Mouse (Mus musculus) liver, postnatal 0 days (tissue): ENCODE results near the gene Lyrm7.

Source experiments
- CTCF ChIP-seq: sonication (generic); IDR thresholded peaks from 2 replicates; pipeline ENCODE4 v1.5.1; 2016; ENCODE audit warnings: antibody characterized with exemption, low read depth
- EP300 ChIP-seq: IDR thresholded peaks from 2 replicates; pipeline ENCODE4 v1.6.1; 2016; ENCODE audit warnings: antibody characterized with exemption, low read depth, mild to moderate bottlenecking

DNA sequence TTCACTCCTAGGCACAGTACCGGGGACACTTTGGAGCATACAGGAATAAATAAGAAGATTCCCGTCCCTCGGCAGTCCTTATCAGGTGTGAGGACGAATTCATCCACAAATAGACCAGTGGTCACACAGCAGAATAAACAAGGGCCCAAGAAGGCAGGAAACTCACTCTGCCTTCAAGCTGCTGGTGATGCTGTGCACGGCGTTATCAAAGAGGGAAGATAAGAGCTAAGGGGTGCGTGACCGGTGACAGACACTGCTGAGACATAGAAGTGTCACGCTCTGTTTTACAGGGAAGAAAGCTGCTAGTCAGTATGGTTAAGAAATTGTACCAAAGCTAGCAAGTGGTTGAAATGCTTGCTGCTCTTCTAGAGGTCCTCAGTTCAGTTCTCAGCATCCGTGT is 19.2 kb upstream of the Lyrm7 start:
- TF ChIP-seq EP300 (no peak), CTCF (no peak)
